Mouse (Mus musculus): ENCODE measurements at regions not wholly inside any gene's neighbourhood (a gene's known extent, or its start where the extent isn't known, plus 50 kb on each side); places are given as distances from the start of the nearest gene placed in this dataset.

GRCm38 (mm10) chr2:73978072-73978471 is 66.9 kb upstream of the Atp5g3 start:
- TF ChIP-seq CTCF (IDR thresholded peaks at IDR 0.05; ENCODE audit: borderline replicate concordance, insufficient read depth, low read length), result no peak
- no peak for TF ChIP-seq POLR2A (IDR thresholded peaks at IDR 0.05; ENCODE audit: low read depth, low read length)
